Mouse (Mus musculus): ENCODE data around the gene Mup1.
"Not testable (repeated sequence)": the region's sequence is repeated elsewhere in the genome, so short reads cannot be mapped to it uniquely, and the experiment has no call there.

The Mup1 gene

DNA sequence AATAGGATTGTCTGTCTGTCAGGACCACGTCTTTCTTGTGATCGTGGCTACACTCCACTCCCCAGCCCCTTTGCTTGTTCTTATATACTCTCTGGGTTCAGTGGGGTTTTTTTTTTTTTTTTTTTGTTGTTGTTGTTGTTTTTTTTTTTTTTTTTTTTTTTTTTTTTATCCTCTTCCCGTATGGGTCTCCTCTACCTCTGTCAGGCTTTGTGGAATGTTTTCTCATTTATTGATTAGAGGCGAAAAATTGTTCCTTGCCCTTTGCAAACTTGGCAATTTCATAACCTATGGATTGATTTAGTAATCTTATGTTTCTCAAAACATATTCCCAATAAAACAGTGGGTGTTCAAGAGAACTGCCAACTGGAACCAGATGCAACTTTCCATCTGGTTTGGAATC, at the start of gene Mup1:
Gene Mup1, minus strand, starts transcription at position 101 of the 400 bp plus-strand sequence.
- DNase-seq (ENCODE audit: low read depth, low spot score), result not testable (repeated sequence)

All from forelimb bud, embryonic 11.5 days (tissue).